Mouse (Mus musculus): Measurements from ENCODE around the gene Cpm.

DNA sequence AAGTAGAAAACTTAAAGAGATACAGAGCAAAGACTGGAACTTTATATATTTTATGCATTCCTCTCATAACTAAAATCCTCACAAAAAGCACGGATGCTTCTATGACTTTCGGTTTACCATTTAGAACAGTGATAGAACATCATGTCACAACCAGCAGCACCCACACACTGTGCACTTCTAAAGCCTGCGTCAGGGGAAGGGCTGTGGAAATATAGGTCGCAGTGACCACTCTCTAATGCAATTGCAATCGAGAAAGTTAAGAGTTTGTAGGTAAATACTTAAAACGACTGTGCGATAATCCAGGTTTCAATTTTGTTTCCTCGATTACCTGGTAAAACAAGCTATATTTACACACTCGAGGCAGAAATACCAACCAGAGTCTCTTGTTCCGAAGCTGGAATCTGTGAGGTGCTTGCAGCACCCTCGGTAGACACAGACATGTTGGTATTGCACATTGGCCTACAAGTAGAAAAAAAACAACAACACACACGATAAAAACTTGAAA lies 80.1 kb downstream of the Cpm start:
- no peak for TF ChIP-seq CTCF (IDR thresholded peaks at IDR 0.05; ENCODE audit: low read depth)
- no peak for TF ChIP-seq EP300 (IDR thresholded peaks at IDR 0.05; ENCODE audit: low read depth)

All from liver, embryonic 14.5 days (tissue).